Mouse (Mus musculus) stomach, embryonic 16.5 days (tissue): ENCODE measurements at regions not wholly inside any gene's neighbourhood (a gene's known extent, or its start where the extent isn't known, plus 50 kb on each side); places are given as distances from the start of the nearest gene placed in this dataset.
"Not testable (repeated sequence)": the region's sequence is repeated elsewhere in the genome, so short reads cannot be mapped to it uniquely, and the experiment has no call there.

Experiments
- ATAC-seq: fragments of 200-750 bp; cut with Nextera tagmentation; 2 replicates; pipeline ENCODE4 v1.8.0; 2017; ENCODE audit warnings: moderate number of reproducible peaks, moderate TSS enrichment; ENCODE audit not compliant: insufficient read depth, low FRiP score
- H3K27ac ChIP-seq: fragments of 300-500 bp; sonication (generic); 2 replicates; pipeline ENCODE4 v1.5.1; 2014; ENCODE audit warnings: low read length
- H3K27me3 ChIP-seq: fragments of 300-500 bp; sonication (generic); 2 replicates; pipeline ENCODE4 v1.6.1; 2014; ENCODE audit warnings: low read length, control low read depth, mixed read lengths; ENCODE audit not compliant: control insufficient read depth, insufficient read depth
- H3K36me3 ChIP-seq: fragments of 300-500 bp; sonication (generic); 2 replicates; pipeline ENCODE4 v1.6.1; 2014; ENCODE audit warnings: low read length; ENCODE audit not compliant: control insufficient read depth, insufficient read depth
- H3K4me1 ChIP-seq: fragments of 300-500 bp; sonication (generic); 2 replicates; pipeline ENCODE4 v1.6.1; 2014; ENCODE audit warnings: low read length, control low read depth, mixed read lengths; ENCODE audit not compliant: control insufficient read depth, insufficient read depth
- H3K4me2 ChIP-seq: fragments of 300-500 bp; sonication (generic); 2 replicates; pipeline ENCODE4 v1.6.1; 2014; ENCODE audit warnings: low read depth, low read length, mixed read lengths
- H3K4me3 ChIP-seq: fragments of 300-500 bp; sonication (generic); replicated peaks from 2 replicates; pipeline ENCODE4 v1.5.1; 2014; ENCODE audit warnings: mild to moderate bottlenecking, low read length
- H3K9ac ChIP-seq: fragments of 300-500 bp; sonication (generic); 2 replicates; pipeline ENCODE4 v1.6.1; 2014; ENCODE audit warnings: low read length
- H3K9me3 ChIP-seq: fragments of 300-500 bp; sonication (generic); replicated peaks from 2 replicates; pipeline ENCODE4 v1.6.1; 2016; ENCODE audit warnings: low read length, control low read depth; ENCODE audit not compliant: control insufficient read depth
- WGBS: fragments of 180-500 bp; shearing (Covaris S2); extraction: QIAGEN DNeasy Blood & Tissue Kit; methylation state at CpG from one replicate; pipeline ENCODE4 v1.1.7; 2014; 5-methylcytosine and 5-hydroxymethylcytosine counted together

DNA sequence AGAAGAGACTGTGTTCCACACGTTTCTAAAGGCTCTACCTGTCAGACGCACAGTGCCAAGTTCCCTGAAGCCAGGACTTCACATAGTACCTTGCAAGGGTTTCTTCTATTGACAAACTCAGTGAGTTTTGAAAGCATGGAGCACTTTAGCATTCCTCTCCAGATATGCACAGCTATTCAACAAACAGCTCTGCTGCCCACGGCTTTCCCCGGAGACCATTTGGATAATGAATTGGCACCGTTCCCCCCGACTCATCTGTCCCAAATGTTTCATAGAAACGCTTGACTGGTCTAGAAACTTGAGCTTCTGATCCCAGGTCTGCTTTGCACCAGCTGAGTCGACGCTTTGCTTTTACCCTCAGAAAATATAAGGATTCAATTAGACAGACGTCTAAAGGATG, 162.2 kb upstream of the St6galnac5 start:
- Histone ChIP-seq H3K4me2 (no peak overlapping the region), H3K4me3 (no peak overlapping the region), H3K27ac (no peak overlapping the region), H3K9me3 (no peaks in the 10 kb centered on the region), H3K36me3 (no peaks in the 10 kb centered on the region), H3K9ac (no peak overlapping the region), H3K27me3 (no peaks in the 10 kb centered on the region), H3K4me1 (no peaks in the 10 kb centered on the region)
- WGBS = 70% methylated on average over 10 of the region's 10 CpGs
- ATAC-seq = no peak

DNA sequence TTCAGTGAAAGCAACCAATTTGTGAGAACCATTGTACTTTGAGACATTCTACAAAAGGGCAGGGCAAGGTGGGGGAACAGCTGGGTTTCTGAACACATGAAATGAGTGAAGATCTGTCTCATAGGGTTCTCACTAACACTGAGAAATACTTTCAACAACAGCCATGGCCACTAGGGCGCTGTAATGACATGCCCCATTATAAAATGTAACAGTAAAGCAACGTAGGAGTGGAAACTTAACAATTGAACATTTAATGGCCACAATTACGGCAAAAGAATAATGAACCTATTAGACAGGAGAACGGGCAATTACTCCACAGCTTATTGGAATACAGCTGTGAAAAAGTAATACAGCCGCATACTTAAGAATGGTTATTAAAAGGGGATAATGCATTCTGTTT, 158.9 kb upstream of the St6galnac5 start:
- H3K27ac ChIP-seq = no peak overlapping the region
- no peak for ATAC-seq
- no peaks in the 10 kb centered on the region for H3K4me1 ChIP-seq
- no peaks in the 10 kb centered on the region for H3K27me3 ChIP-seq
- no peak overlapping the region for H3K4me3 ChIP-seq
- 86% methylated on average over 5 of the region's 5 CpGs for WGBS
- no peak overlapping the region for H3K9ac ChIP-seq
- H3K4me2 ChIP-seq = no peak overlapping the region
- H3K9me3 ChIP-seq = no peaks in the 10 kb centered on the region
- no peaks in the 10 kb centered on the region for H3K36me3 ChIP-seq

DNA sequence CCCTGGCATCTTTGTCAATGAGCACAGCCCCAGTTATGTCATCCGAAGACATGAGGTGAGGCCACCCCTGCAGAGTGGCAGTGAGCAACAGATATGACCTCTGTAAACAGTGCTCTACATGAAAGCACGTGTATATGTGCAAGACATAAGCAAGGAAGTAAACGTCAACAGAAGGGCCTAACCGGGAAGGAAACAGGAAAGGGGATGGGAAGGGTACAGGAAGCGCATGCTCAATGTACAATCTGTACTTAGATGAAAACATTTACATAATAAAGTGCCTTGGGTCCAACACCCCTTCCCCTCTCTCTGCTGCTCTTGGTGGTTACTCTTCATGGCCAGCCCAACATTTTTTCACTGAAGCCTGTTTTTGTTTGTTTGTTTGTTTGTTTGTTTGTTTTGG, 143.3 kb upstream of the St6galnac5 start:
- Histone ChIP-seq H3K27ac (no peak overlapping the region), H3K9me3 (no peaks in the 10 kb centered on the region), H3K27me3 (no peaks in the 10 kb centered on the region), H3K4me3 (no peak overlapping the region), H3K36me3 (no peaks in the 10 kb centered on the region), H3K4me1 (no peaks in the 10 kb centered on the region), H3K9ac (no peak overlapping the region), H3K4me2 (no peak overlapping the region)
- 63% methylated on average over 5 of the region's 5 CpGs for WGBS
- no peak for ATAC-seq

DNA sequence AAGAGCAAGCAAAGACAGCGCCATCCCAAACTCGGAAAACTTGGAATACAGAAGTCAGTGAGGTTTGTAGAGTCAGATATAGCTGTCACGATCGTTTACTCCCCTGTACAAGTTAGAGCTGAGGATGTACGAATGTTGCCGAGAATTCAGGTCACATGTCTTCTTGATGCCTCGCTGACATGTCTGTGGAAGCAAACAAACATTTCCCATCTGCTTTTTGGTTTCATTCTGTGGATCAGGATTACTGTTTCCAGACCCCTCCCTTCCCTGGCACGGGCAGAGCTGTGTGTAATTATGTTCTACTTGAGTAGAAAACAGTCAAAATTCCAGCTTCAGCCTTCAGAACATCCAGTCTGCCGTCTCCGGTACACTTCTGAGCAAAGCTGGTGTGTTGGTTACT, 139.9 kb upstream of the St6galnac5 start:
- no peaks in the 10 kb centered on the region for H3K9me3 ChIP-seq
- no peak overlapping the region for H3K4me3 ChIP-seq
- no peaks in the 10 kb centered on the region for H3K4me1 ChIP-seq
- no peak for ATAC-seq
- H3K27ac ChIP-seq = no peak overlapping the region
- no peaks in the 10 kb centered on the region for H3K27me3 ChIP-seq
- H3K4me2 ChIP-seq = no peak overlapping the region
- WGBS = 81% methylated on average over 10 of the region's 10 CpGs
- H3K36me3 ChIP-seq = no peaks in the 10 kb centered on the region
- H3K9ac ChIP-seq = no peak overlapping the region

DNA sequence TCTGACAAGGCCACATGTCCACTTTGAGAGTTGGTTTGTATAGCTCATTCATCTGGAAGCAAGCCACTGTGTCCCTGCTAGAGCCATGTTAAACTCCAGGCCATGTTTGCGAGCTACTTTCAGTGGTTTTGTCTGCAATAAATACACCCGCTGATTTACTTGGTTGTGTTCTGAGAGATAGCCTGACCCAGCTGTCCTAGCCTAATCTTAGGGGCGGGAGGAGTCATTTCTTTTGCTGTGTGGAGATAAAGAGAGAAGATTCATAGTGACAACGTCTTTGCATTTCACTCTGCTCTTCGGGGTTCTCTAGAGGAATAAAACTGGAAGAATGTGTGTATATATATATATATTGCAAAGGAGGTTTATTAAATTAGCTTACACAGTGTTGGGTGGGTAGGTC, 137.1 kb upstream of the St6galnac5 start:
- Histone ChIP-seq H3K9ac (no peak overlapping the region), H3K27me3 (no peaks in the 10 kb centered on the region), H3K36me3 (no peaks in the 10 kb centered on the region), H3K27ac (no peak overlapping the region), H3K4me2 (no peak overlapping the region), H3K4me3 (no peak overlapping the region), H3K9me3 (no peaks in the 10 kb centered on the region), H3K4me1 (no peaks in the 10 kb centered on the region)
- WGBS = 79% methylated on average over 5 of the region's 5 CpGs
- ATAC-seq = no peak

DNA sequence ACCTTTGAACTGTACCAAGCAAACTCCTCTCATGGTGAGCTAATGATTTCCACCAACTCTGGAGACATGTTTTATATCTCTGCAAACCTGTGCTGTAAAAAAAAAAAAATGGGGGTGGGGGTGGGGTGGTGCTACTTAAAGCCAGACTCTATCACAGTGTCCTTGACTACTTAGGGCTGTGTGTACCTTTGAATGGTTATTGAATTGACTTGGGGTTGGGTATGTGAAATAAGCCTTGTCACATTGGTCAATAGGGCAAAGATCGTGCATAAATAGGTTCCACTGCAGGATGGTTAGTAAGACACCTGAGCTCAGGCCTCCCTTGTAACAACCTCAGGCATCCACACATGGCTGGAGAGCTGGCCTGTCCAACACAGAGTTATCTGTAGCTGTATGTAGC, 136.6 kb upstream of the St6galnac5 start:
- H3K4me1 ChIP-seq = no peaks in the 10 kb centered on the region
- ATAC-seq = no peak
- 86% methylated on average over 1 of the region's 1 CpGs for WGBS

DNA sequence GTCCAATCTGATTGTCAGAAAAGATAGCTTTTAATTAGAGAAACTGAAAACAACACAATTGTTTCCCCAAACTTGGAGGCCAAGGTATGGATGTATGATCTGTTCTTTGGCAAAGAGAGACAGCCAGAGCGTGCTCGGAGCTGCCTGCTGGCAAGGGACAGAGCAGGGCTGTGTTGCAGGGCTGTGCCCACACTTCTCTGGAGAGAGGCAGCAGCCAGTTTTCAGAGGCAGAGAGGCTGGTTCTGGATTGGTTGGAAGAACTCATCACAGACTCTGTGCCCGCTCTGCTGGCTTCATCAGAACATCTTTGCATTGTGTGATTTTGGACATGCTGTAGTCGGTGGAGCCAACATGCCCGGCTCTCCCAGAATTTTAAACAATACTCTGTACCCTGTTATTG, 123.5 kb upstream of the St6galnac5 start:
- Histone ChIP-seq H3K27ac (no peak overlapping the region), H3K9me3 (no peaks in the 10 kb centered on the region; the same call in 1 of the 2 replicates), H3K4me2 (no peak overlapping the region), H3K27me3 (no peaks in the 10 kb centered on the region), H3K4me3 (no peak overlapping the region), H3K9ac (no peak overlapping the region), H3K4me1 (no peaks in the 10 kb centered on the region), H3K36me3 (no peaks in the 10 kb centered on the region)
- no peak for ATAC-seq
- 87% methylated on average over 5 of the region's 5 CpGs for WGBS

More for the DNA sequence above, 136.6 kb upstream of the St6galnac5 start:
- H3K4me3 ChIP-seq = no peak overlapping the region
- no peaks in the 10 kb centered on the region for H3K27me3 ChIP-seq
- H3K9me3 ChIP-seq = no peaks in the 10 kb centered on the region
- no peak overlapping the region for H3K27ac ChIP-seq
- H3K36me3 ChIP-seq = no peaks in the 10 kb centered on the region
- no peak overlapping the region for H3K9ac ChIP-seq
- H3K4me2 ChIP-seq = no peak overlapping the region

DNA sequence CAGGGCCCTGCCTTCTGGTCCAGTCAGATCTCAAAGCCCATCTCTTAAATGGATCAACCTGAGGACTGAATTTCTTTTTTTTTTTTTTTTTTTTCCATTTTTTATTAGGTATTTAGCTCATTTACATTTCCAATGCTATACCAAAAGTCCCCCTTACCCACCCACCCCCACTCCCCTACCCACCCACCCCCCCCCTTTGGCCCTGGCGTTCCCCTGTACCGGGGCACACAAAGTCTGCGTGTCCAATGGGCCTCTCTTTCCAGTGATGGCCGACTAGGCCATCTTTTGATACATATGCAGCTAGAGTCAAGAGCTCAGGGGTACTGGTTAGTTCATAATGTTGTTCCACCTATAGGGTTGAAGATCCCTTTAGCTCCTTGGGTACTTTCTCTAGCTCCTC, 108.5 kb upstream of the St6galnac5 start:
- not testable (repeated sequence) for H3K9me3 ChIP-seq, H3K4me2 ChIP-seq, H3K27ac ChIP-seq, H3K36me3 ChIP-seq, H3K9ac ChIP-seq, H3K4me1 ChIP-seq, H3K27me3 ChIP-seq, H3K4me3 ChIP-seq, ATAC-seq
- 88% methylated on average over 4 of the region's 4 CpGs for WGBS

DNA sequence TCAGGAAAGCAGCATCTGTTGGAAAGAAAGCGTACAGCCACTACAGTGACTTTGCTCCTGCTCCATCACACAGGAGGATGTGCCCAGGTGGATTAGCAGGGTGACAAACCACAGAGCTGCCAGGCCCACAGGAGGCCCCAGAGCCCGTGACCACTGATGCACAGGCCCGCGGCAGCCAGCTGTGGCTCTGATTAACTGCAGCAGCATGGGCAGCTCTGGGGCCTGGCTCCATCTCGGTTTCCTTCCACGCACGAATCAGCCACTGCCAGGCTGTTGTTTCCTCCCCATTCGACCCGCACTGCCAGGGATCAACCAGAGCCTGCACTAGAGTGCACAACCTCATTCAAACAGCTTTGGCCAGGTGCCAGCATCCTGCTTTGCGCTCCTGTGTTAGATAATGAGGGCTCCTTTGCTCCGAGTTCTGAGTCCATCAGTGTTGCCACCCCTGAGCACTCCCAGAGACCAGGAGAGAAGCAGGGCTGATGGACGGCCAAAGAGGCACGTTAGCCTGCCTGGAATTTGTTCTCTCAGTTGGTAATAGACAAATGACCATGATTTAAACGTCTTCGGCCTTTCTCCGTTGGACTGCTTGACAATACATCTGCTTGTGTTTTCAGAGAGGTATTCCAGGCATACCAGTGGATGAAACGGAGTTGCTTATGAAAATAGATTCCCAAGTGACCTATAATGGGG, 103.2 kb upstream of the St6galnac5 start:
- H3K4me2 ChIP-seq = peak overlapping the region; percentile 8; the same call in 1 of the 2 replicates

More for the DNA sequence above, 103.2 kb upstream of the St6galnac5 start:
- no peak overlapping the region for H3K9ac ChIP-seq
- no peak overlapping the region for H3K27ac ChIP-seq
- no peaks in the 10 kb centered on the region for H3K9me3 ChIP-seq
- H3K4me3 ChIP-seq = no peak overlapping the region
- ATAC-seq = peak; percentile 69
- no peaks in the 10 kb centered on the region for H3K36me3 ChIP-seq
- H3K27me3 ChIP-seq = no peaks in the 10 kb centered on the region
- peaks cover 14% of the 10 kb centered on the region; the same call in 1 of the 2 replicates for H3K4me1 ChIP-seq
- 30% methylated on average over 17 of the region's 17 CpGs for WGBS
